Mouse (Mus musculus) cerebellum, postnatal 10 days (tissue): ENCODE results near the gene Olfr1109.

ENCODE experiments used
- DNase-seq, 2 experiments: peaks; one replicate each; pipeline ENCODE4 v3.0.0; 2021; ENCODE audit warnings: mixed read lengths in 2 of 2

The Olfr1109 gene

DNA sequence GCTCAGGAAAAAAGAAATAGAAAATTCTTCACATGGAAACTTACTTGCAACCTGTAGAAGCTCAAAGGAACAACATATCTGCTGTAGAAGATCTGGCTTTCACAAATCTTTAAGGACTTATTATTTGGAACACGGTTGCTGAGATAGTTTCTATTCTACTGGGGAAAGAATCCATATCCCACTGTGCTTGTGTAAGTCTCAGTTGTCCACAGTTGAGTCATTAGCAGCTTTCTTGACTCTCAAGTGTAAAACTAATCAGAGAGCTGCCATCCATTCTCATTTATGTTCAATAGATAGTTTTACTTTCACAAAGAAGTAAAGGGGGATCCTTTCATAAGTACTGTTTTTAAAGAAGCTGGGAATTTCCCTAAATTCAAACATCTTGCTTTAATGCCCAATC, at the start of gene Olfr1109:
Gene Olfr1109, minus strand, starts transcription at position 101 of the 400 bp plus-strand sequence.
- DNase-seq: no peak

DNA sequence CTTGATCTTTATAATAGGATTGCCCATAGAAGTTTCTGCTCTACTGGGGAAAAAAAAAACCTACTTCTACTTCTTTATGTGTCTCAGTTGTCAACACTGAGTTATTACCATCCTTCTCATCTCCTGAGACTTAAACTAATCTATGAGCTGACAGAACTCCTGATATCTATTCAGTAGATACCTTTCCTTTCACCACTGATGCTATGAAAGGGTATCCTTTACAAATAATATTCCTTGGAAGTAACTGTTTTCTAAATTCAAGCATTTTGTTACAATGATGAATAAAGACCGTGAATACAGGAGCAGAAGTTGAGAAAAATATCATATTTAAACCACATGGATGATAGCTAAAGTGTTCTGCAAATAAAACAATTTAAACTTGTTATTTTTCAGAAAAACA, 44.4 kb upstream of the Olfr1109 start, which contains the start of gene Olfr1110:
Gene Olfr1110, minus strand, starts transcription at position 101 of the 400 bp plus-strand sequence.
- DNase-seq: no peak

DNA sequence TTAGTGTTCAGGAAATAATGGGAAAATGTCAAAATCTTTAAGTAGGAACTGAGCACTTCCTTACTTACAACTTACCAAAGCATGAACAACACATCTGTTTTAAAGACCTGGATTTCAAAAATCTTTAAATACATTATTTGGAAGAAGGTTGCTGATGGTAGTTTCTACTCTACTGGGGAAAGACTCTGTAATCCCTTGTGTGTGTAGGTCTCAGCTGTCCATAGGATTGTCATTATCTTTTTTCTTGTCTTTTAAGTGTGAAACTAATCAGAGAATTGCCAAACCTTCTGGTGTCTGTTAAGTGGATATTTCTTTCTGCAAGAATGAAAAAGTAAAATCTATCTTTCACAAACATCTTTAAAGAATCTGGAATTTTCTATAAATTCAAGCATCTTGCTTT, 18.7 kb upstream of the Olfr1109 start, which contains the start of gene Olfr259:
Gene Olfr259, minus strand, starts transcription at position 101 of the 400 bp plus-strand sequence.
- DNase-seq: no peak

DNA sequence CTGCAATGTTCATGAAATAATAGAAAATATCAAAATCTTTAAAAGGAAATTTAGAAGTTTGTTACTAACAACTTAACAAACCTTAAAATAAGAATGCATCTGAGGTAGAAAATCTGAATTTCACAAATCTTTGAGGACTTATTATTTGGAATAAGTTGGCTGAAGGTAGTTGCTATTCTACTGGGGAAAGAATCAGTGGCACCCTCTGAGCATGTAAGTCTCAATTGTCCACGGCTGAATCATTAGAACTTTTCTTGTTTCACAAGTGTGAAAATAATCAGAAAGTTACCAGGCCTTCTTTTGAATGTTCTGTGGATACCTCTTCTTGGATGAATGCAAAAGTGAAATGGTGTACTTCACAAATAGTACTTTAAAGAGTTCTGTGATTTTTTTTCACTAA, 20.1 kb downstream of the Olfr1109 start, which contains the start of gene Olfr1107:
Gene Olfr1107, minus strand, starts transcription at position 101 of the 400 bp plus-strand sequence.
- no peak for DNase-seq

DNA sequence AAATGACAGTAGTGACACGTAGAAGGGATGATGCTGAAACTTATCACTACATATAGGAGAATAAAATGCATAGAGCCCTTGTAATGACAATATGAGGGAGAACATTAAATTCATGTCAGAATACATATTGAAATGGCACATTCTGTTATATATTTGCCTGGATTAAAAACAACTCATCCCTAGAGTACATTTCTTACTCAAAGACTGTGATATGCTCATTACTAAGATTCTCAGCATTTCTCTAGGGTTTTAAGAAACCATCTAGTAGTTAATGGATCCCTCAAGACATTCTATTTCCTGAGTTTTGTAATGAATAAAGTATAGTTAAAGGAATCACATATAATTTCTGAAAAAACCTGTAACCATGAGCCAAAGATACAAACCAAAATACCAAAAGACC, 43.6 kb downstream of the Olfr1109 start, which contains the start of gene Olfr1106:
Gene Olfr1106, minus strand, starts transcription at position 101 of the 400 bp plus-strand sequence.
- no peak for DNase-seq
